Mouse (Mus musculus) hindbrain, embryonic 16.5 days (tissue): ENCODE measurements around the gene Olfr1355. TPM values are rescaled to one million over a fixed set of nuclear protein-coding genes. Genes with fewer than 3 reads are reported as not detected.
"Not testable (repeated sequence)": the region's sequence is repeated elsewhere in the genome, so short reads cannot be mapped to it uniquely, and the experiment has no call there.

Source experiments
- ATAC-seq: fragments of 200-750 bp; cut with Nextera tagmentation; 2 replicates; pipeline ENCODE4 v1.8.0; 2017; ENCODE audit warnings: moderate TSS enrichment, moderate library complexity
- H3K27ac ChIP-seq: fragments of 300-500 bp; sonication (generic); 2 replicates; pipeline ENCODE4 v1.5.1; 2014; ENCODE audit warnings: low read depth, mild to moderate bottlenecking, control low read depth, low read length, moderate library complexity
- H3K27me3 ChIP-seq: fragments of 300-500 bp; sonication (generic); replicated peaks from 2 replicates; pipeline ENCODE4 v1.6.1; 2014; ENCODE audit warnings: low read length; ENCODE audit not compliant: control insufficient read depth, insufficient read depth
- H3K36me3 ChIP-seq: fragments of 300-500 bp; sonication (generic); 2 replicates; pipeline ENCODE4 v1.6.1; 2014; ENCODE audit warnings: mild to moderate bottlenecking, low read length, moderate library complexity, mixed read lengths; ENCODE audit not compliant: control insufficient read depth, insufficient read depth
- H3K4me1 ChIP-seq: fragments of 300-500 bp; sonication (generic); 2 replicates; pipeline ENCODE4 v1.6.1; 2014; ENCODE audit warnings: low read depth, low read length; ENCODE audit not compliant: control insufficient read depth, insufficient read depth
- H3K4me2 ChIP-seq: fragments of 300-500 bp; sonication (generic); 2 replicates; pipeline ENCODE4 v1.6.1; 2014; ENCODE audit warnings: mild to moderate bottlenecking, low read length, control low read depth, moderate library complexity
- H3K4me3 ChIP-seq: fragments of 300-500 bp; sonication (generic); 2 replicates; pipeline ENCODE4 v1.5.1; 2014; ENCODE audit warnings: mild to moderate bottlenecking, low read length, control low read depth, moderate library complexity
- H3K9ac ChIP-seq: fragments of 300-500 bp; sonication (generic); 2 replicates; pipeline ENCODE4 v1.6.1; 2014; ENCODE audit warnings: low read depth, mild to moderate bottlenecking, control low read depth, low read length, moderate library complexity
- H3K9me3 ChIP-seq: fragments of 300-500 bp; sonication (generic); 2 replicates; pipeline ENCODE4 v1.6.1; 2014; ENCODE audit warnings: mild to moderate bottlenecking, low read length, moderate library complexity; ENCODE audit not compliant: control insufficient read depth
- WGBS: fragments of 180-500 bp; shearing (Covaris S2); extraction: QIAGEN DNeasy Blood & Tissue Kit; methylation state at CpG from one replicate; pipeline ENCODE4 v1.1.7; 2014; 5-methylcytosine and 5-hydroxymethylcytosine counted together
- polyA plus RNA-seq: library from polyadenylated mRNA; unstranded; fragments of >200 nt; fragmentation: Nextera tagmentation; extraction: Ambion mirVana; gene quantifications from 2 replicates; pipeline ENCODE4 v1.2.1, GENCODE M21; 2015

Gene Olfr1355
- polyA plus RNA-seq: not detected in 2 replicates

DNA sequence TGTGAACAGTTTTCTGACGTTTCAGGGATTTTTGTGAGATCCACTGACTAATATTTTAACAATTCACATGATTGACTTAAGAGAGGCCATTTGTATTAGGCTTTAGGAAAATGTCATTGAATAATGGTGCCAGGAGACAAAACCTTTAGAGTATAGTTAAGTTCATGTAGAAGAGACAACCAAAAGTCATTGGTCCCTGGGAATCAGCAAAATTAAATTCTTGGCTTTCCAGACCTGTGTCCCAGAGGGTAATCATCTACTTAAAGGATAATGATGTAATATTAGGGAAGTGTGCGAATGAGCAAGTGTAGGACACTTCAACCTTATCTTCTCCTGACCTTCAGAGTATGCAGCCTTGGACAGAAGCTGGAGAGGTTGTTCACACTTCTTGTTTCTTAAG is at the start of gene Olfr1355:
Gene Olfr1355, plus strand, starts transcription at position 301 of the 400 bp plus-strand sequence.
- no peak for ATAC-seq
- H3K36me3 ChIP-seq: no peaks in the 10 kb centered on the region
- 71% methylated on average over 2 of the region's 2 CpGs for WGBS
- no peak within 1 kb of the TSS for H3K27ac ChIP-seq
- no peaks in the 10 kb centered on the region for H3K4me1 ChIP-seq
- peaks cover 2% of the 10 kb centered on the region; the same call in 1 of the 2 replicates for H3K9me3 ChIP-seq
- H3K4me3 ChIP-seq: no peak within 1 kb of the TSS
- no peak within 1 kb of the TSS for H3K4me2 ChIP-seq
- no peaks in the 10 kb centered on the region for H3K27me3 ChIP-seq
- H3K9ac ChIP-seq: no peak within 1 kb of the TSS

DNA sequence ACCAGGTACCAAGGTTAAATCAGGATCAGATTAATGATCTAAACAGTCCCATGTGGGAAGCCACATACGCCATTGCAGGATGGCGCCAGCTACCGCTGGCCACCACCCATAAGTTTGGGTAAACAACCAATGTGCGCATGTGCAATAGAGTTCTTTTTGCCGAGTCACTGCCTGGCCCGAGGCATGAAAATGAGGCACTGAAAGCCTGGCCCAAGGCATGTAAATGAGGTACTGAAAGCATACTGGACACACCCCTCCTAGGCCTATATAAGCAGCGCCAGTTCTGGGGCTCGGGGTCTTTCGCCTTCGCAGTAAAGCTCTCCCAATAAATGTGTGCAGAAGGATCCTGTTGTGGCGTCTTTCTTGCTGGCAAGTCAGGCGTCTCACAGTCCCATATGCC is 34.9 kb upstream of the Olfr1355 start:
- not testable (repeated sequence) for H3K9ac ChIP-seq, H3K9me3 ChIP-seq, ATAC-seq, H3K27ac ChIP-seq, H3K36me3 ChIP-seq, H3K27me3 ChIP-seq, H3K4me2 ChIP-seq, H3K4me3 ChIP-seq, H3K4me1 ChIP-seq
- WGBS: 93% methylated on average over 12 of the region's 12 CpGs

DNA sequence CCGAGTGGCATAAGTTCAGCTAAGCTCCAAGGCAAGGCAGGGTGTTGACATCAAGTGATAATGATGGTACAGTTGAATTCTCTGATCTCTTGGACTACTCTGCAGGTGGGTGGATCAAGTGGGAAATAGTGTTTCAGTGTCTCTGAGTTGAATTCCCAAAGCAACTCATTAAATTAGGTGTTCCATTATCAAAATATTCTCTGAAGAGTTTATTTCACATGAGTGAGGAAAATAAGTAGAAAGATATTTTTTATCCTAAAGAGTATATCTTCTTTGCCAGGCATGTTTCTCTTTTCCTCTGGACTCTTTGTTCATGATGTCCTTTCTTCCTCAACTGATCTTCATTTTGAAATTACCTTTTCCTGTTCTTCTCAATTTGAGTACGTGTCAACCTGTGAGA is 23.3 kb upstream of the Olfr1355 start, which contains the start of gene Olfr1356:
Gene Olfr1356, minus strand, starts transcription at position 101 of the 400 bp plus-strand sequence.
- Histone ChIP-seq H3K4me3 (no peak within 1 kb of the TSS), H3K27me3 (no peaks in the 10 kb centered on the region), H3K4me2 (no peak within 1 kb of the TSS), H3K36me3 (no peaks in the 10 kb centered on the region), H3K9me3 (no peaks in the 10 kb centered on the region), H3K9ac (no peak within 1 kb of the TSS), H3K27ac (no peak within 1 kb of the TSS), H3K4me1 (no peaks in the 10 kb centered on the region)
- no peak for ATAC-seq
- WGBS: 86% methylated on average over 2 of the region's 2 CpGs

DNA sequence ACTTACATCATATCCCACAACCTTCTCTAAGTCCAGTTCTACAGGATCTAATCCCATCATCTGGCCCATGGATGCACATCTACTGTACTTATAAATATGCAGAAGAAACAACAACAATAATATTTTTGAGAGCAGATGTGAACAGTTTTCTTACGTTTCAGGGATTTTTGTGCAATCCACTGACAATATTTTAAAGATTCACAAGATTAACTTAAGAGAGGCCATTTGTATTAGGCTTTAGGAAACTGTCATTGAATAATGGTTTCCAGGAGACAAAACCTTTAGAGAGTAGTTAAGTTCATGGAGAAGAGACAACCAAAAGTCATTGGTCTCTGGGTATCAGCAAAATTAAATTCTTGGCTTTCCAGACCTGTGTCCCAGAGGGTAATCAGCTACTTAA is 37.5 kb downstream of the Olfr1355 start, which contains the start of gene Olfr1354:
Gene Olfr1354, plus strand, starts transcription at position 301 of the 400 bp plus-strand sequence.
- ATAC-seq, H3K27me3 ChIP-seq, H3K4me2 ChIP-seq, H3K9me3 ChIP-seq, H3K9ac ChIP-seq, H3K36me3 ChIP-seq, H3K27ac ChIP-seq, H3K4me3 ChIP-seq, H3K4me1 ChIP-seq: not testable (repeated sequence)
- WGBS: 79% methylated on average over 1 of the region's 1 CpGs

Other genes with a start within 250 kb of the Olfr1355 start
- gene Casp14, start 157.2 kb upstream of the Olfr1355 start, polyA plus RNA-seq: not detected in 2 replicates
- gene Ccdc105, start 122.5 kb upstream of the Olfr1355 start, polyA plus RNA-seq: 0.25 and 0.26 TPM in 2 replicates
- 32.6 and 37.3 TPM in 2 replicates for gene Slc1a6, start 95.0 kb upstream of the Olfr1355 start, polyA plus RNA-seq
- not detected in 2 replicates for gene Olfr1356, start 23.4 kb upstream of the Olfr1355 start, polyA plus RNA-seq
- gene Olfr1354, start 37.6 kb downstream of the Olfr1355 start, polyA plus RNA-seq: not detected in 2 replicates
- not detected in 2 replicates for gene Olfr8, start 75.1 kb downstream of the Olfr1355 start, polyA plus RNA-seq
- not detected in 2 replicates for gene Olfr1353, start 87.8 kb downstream of the Olfr1355 start, polyA plus RNA-seq
- not detected in 2 replicates for gene Olfr1352, start 105.5 kb downstream of the Olfr1355 start, polyA plus RNA-seq
- gene Olfr1351, start 136.9 kb downstream of the Olfr1355 start, polyA plus RNA-seq: not detected in 2 replicates
- gene Olfr57, start 153.2 kb downstream of the Olfr1355 start, polyA plus RNA-seq: 0.31 and 0.45 TPM in 2 replicates
- 38.5 and 43.5 TPM in 2 replicates for gene 2610008E11Rik, start 222.1 kb downstream of the Olfr1355 start, polyA plus RNA-seq